In genomic region chr2:181334023-181334422, GRCm38 (mm10) we compare ENCODE assay signal across 9 mouse cellular contexts. TPM values are rescaled to one million over a fixed set of nuclear protein-coding genes. Genes with fewer than 3 reads are reported as not detected.
DNase-seq lines count a peak whose midpoint lies in the region; ATAC-seq lines count a peak whose summit lies in the region.
"Had no signal": no experiment of that assay in that cellular context is flagged by ENCODE, and none has a peak within 500 bp of the region (broad histone marks: within the 10 kb centered on the region; RNA-seq: fewer than 3 reads in every experiment).

No protein-coding gene starts in this region.

- no peak overlapping the region for H3K4me2 ChIP-seq in hindbrain, embryonic 11.5 days (replicated peaks; ENCODE audit: low read depth, low read length)
- H3K4me2 ChIP-seq in hindbrain, embryonic 13.5 days: no peak overlapping the region
- H3K4me2 ChIP-seq in forebrain, embryonic 14.5 days (ENCODE audit: low read length): no peak overlapping the region

- no peaks in the 10 kb centered on the region for H3K9me3 ChIP-seq in hindbrain, embryonic 11.5 days (ENCODE audit: control insufficient read depth, low read length)
- H3K9me3 ChIP-seq in hindbrain, embryonic 13.5 days: no peaks in the 10 kb centered on the region
- no peaks in the 10 kb centered on the region for H3K9me3 ChIP-seq in forebrain, embryonic 14.5 days (replicated peaks; ENCODE audit: control insufficient read depth, low read length)

- peak; percentile 79 for DNase-seq in hindbrain, embryonic 11.5 days (ENCODE audit: low spot score)
- DNase-seq in c-Kit-positive CD71-positive TER-119-negative erythroid progenitor cells, embryonic 14.5 days (ENCODE audit: low read depth): peak; percentile 65
- DNase-seq in forebrain, embryonic 14.5 days (ENCODE audit: low spot score): peak; percentile 80
- DNase-seq in hindlimb bud, embryonic 11.5 days (ENCODE audit: extremely low spot score, low read depth, low spot score): peak; percentile 37
- DNase-seq in left cerebral cortex, adult 11 months (ENCODE audit: low spot score): peak; percentile 46
- DNase-seq in spleen, postnatal 10 days (ENCODE audit: low spot score in 2 of 2): peak; percentile 62 to 82

- no peaks in the 10 kb centered on the region for H3K27me3 ChIP-seq in hindbrain, embryonic 11.5 days (ENCODE audit: control insufficient read depth, insufficient read depth, low read length)
- no peaks in the 10 kb centered on the region for H3K27me3 ChIP-seq in hindbrain, embryonic 13.5 days
- H3K27me3 ChIP-seq in forebrain, embryonic 14.5 days (replicated peaks; ENCODE audit: control insufficient read depth, insufficient read depth, low read length): no peaks in the 10 kb centered on the region

- no peak for ATAC-seq in hindbrain, embryonic 11.5 days (ENCODE audit: low FRiP score)
- no peak for ATAC-seq in hindbrain, embryonic 13.5 days (ENCODE audit: low FRiP score)
- ATAC-seq in forebrain, embryonic 14.5 days: peak; percentile 66; the same call in 1 of the 2 replicates
- peak; percentile 99 for ATAC-seq in megakaryocyte progenitor cell, adult 5-6 weeks (replicated peaks; ENCODE audit: poor library complexity)

- no peak overlapping the region for H3K9ac ChIP-seq in hindbrain, embryonic 11.5 days (ENCODE audit: low read depth, low read length)
- no peak overlapping the region for H3K9ac ChIP-seq in hindbrain, embryonic 13.5 days
- H3K9ac ChIP-seq in forebrain, embryonic 14.5 days (ENCODE audit: low read length): no peak overlapping the region

- H3K27ac ChIP-seq in hindbrain, embryonic 11.5 days (ENCODE audit: low read depth, low read length): no peak overlapping the region
- H3K27ac ChIP-seq in hindbrain, embryonic 13.5 days: no peak overlapping the region
- H3K27ac ChIP-seq in forebrain, embryonic 14.5 days (ENCODE audit: low read depth, low read length): no peak overlapping the region

- 62% methylated on average over 3 of the region's 3 CpGs for WGBS in hindbrain, embryonic 11.5 days
- WGBS in hindbrain, embryonic 13.5 days: 61% methylated on average over 3 of the region's 3 CpGs
- WGBS in forebrain, embryonic 14.5 days: 71% methylated on average over 3 of the region's 3 CpGs

- H3K4me3 ChIP-seq in hindbrain, embryonic 11.5 days (ENCODE audit: low read depth, low read length): no peak overlapping the region
- no peak overlapping the region for H3K4me3 ChIP-seq in hindbrain, embryonic 13.5 days
- H3K4me3 ChIP-seq in forebrain, embryonic 14.5 days (ENCODE audit: low read depth, low read length): no peak overlapping the region
- H3K4me3 ChIP-seq: myocyte had no signal

- H3K4me1 ChIP-seq in hindbrain, embryonic 11.5 days (replicated peaks; ENCODE audit: control insufficient read depth, insufficient read depth, low read length): no peaks in the 10 kb centered on the region
- no peaks in the 10 kb centered on the region for H3K4me1 ChIP-seq in hindbrain, embryonic 13.5 days (replicated peaks)
- H3K4me1 ChIP-seq in forebrain, embryonic 14.5 days (ENCODE audit: control insufficient read depth, insufficient read depth, low read length): no peaks in the 10 kb centered on the region

- 0 out of 2 replicates have a peak, but pooled peaks cover 3% of the 10 kb centered on the region for H3K36me3 ChIP-seq in hindbrain, embryonic 11.5 days (ENCODE audit: control insufficient read depth, insufficient read depth, low read length)
- H3K36me3 ChIP-seq in hindbrain, embryonic 13.5 days: peaks cover 73% of the 10 kb centered on the region
- H3K36me3 ChIP-seq in forebrain, embryonic 14.5 days (ENCODE audit: control insufficient read depth, insufficient read depth, low read length): peaks cover 76% of the 10 kb centered on the region

RNA-seq across cellular contexts. Expression of gene Rtel1, which starts 14.5 kb away (rescaled TPM):
- 41.6 and 45.6 TPM in 2 replicates for polyA plus RNA-seq in hindbrain, embryonic 11.5 days (2014; fragmentation: Nextera tagmentation; extraction: Ambion mirVana)
- polyA plus RNA-seq in hindbrain, embryonic 13.5 days (2015; fragmentation: Nextera tagmentation; extraction: Ambion mirVana): 34.6 and 35.1 TPM in 2 replicates
- polyA plus RNA-seq in forebrain, embryonic 14.5 days (2014; fragmentation: Nextera tagmentation; extraction: Ambion mirVana): 37.0 and 40.7 TPM in 2 replicates
- total RNA-seq in megakaryocyte progenitor cell, adult 5-6 weeks (2015): 53.4 and 78.0 TPM in 2 replicates
- 41.9 and 53.0 TPM in 2 replicates for total RNA-seq in megakaryocyte progenitor cell, adult 5-6 weeks (2017)

RNA-seq across cellular contexts. Expression of gene Stmn3, which starts 19.7 kb away (rescaled TPM):
- 426 and 432 TPM in 2 replicates for polyA plus RNA-seq in hindbrain, embryonic 11.5 days (2014; fragmentation: Nextera tagmentation; extraction: Ambion mirVana)
- 1,135 and 1,161 TPM in 2 replicates for polyA plus RNA-seq in hindbrain, embryonic 13.5 days (2015; fragmentation: Nextera tagmentation; extraction: Ambion mirVana)
- polyA plus RNA-seq in forebrain, embryonic 14.5 days (2014; fragmentation: Nextera tagmentation; extraction: Ambion mirVana): 1,166 and 1,263 TPM in 2 replicates
- not detected in 2 replicates for total RNA-seq in megakaryocyte progenitor cell, adult 5-6 weeks (2015)
- not detected in 2 replicates for total RNA-seq in megakaryocyte progenitor cell, adult 5-6 weeks (2017)

RNA-seq across cellular contexts. Expression of gene Zgpat, which starts 30.7 kb away (rescaled TPM):
- 33.4 and 38.1 TPM in 2 replicates for polyA plus RNA-seq in hindbrain, embryonic 11.5 days (2014; fragmentation: Nextera tagmentation; extraction: Ambion mirVana)
- polyA plus RNA-seq in hindbrain, embryonic 13.5 days (2015; fragmentation: Nextera tagmentation; extraction: Ambion mirVana): 69.2 and 69.8 TPM in 2 replicates
- 44.6 and 55.6 TPM in 2 replicates for polyA plus RNA-seq in forebrain, embryonic 14.5 days (2014; fragmentation: Nextera tagmentation; extraction: Ambion mirVana)
- 7.0 and 8.2 TPM in 2 replicates for total RNA-seq in megakaryocyte progenitor cell, adult 5-6 weeks (2015)
- 38.2 and 48.2 TPM in 2 replicates for total RNA-seq in megakaryocyte progenitor cell, adult 5-6 weeks (2017)

RNA-seq across cellular contexts. Expression of gene Arfrp1, which starts 31.2 kb away (rescaled TPM):
- 51.6 and 55.2 TPM in 2 replicates for polyA plus RNA-seq in hindbrain, embryonic 11.5 days (2014; fragmentation: Nextera tagmentation; extraction: Ambion mirVana)
- 87.8 and 88.4 TPM in 2 replicates for polyA plus RNA-seq in hindbrain, embryonic 13.5 days (2015; fragmentation: Nextera tagmentation; extraction: Ambion mirVana)
- 58.6 and 63.5 TPM in 2 replicates for polyA plus RNA-seq in forebrain, embryonic 14.5 days (2014; fragmentation: Nextera tagmentation; extraction: Ambion mirVana)
- total RNA-seq in megakaryocyte progenitor cell, adult 5-6 weeks (2015): 26.8 and 28.6 TPM in 2 replicates
- total RNA-seq in megakaryocyte progenitor cell, adult 5-6 weeks (2017): 62.1 and 70.2 TPM in 2 replicates

RNA-seq across cellular contexts. Expression of gene Lime1, which starts 45.9 kb away (rescaled TPM):
- 20.2 and 20.9 TPM in 2 replicates for polyA plus RNA-seq in hindbrain, embryonic 11.5 days (2014; fragmentation: Nextera tagmentation; extraction: Ambion mirVana)
- polyA plus RNA-seq in hindbrain, embryonic 13.5 days (2015; fragmentation: Nextera tagmentation; extraction: Ambion mirVana): 43.7 and 45.0 TPM in 2 replicates
- 27.4 and 30.3 TPM in 2 replicates for polyA plus RNA-seq in forebrain, embryonic 14.5 days (2014; fragmentation: Nextera tagmentation; extraction: Ambion mirVana)
- total RNA-seq in megakaryocyte progenitor cell, adult 5-6 weeks (2015): 25.4 and 26.5 TPM in 2 replicates
- total RNA-seq in megakaryocyte progenitor cell, adult 5-6 weeks (2017): 12.7 and 18.1 TPM in 2 replicates

Comparison
In these comparisons a context has a peak if more than half of its experiments do, and no peak if none do; other contexts are left out.
1. ATAC-seq: peak in forebrain, embryonic 14.5 days (single experiment) and megakaryocyte progenitor cell, adult 5-6 weeks (single experiment); none in hindbrain, embryonic 11.5 days (single experiment) and hindbrain, embryonic 13.5 days (single experiment).
2. Peak in every context shown above with its lines, with median percentiles within 50 percentile points of each other: DNase-seq.